Mouse (Mus musculus) brown adipose tissue, adult 24 weeks (tissue): ENCODE results near the gene Clec1a. TPM values are rescaled to one million over a fixed set of nuclear protein-coding genes. Genes with fewer than 3 reads are reported as not detected.
"Not testable (repeated sequence)": the region's sequence is repeated elsewhere in the genome, so short reads cannot be mapped to it uniquely, and the experiment has no call there.

Experiments
- H3K27ac ChIP-seq: fragments of 200-500 bp; replicated peaks from 2 replicates; pipeline ENCODE4 v1.5.1; 2012; ENCODE audit warnings: low read depth, mild to moderate bottlenecking, low read length
- H3K4me1 ChIP-seq: fragments of 200-500 bp; 2 replicates; pipeline ENCODE4 v1.6.1; 2012; ENCODE audit warnings: low read length, mixed read lengths; ENCODE audit not compliant: control insufficient read depth, insufficient read depth, insufficient read length
- H3K4me3 ChIP-seq: fragments of 200-500 bp; 2 replicates; pipeline ENCODE4 v1.5.1; 2012; ENCODE audit warnings: low read depth, mild to moderate bottlenecking, low read length, moderate library complexity; ENCODE audit not compliant: insufficient read depth
- polyA plus RNA-seq: library from polyadenylated mRNA; stranded (reverse); fragments of >200 nt; gene quantifications from 2 replicates; pipeline ENCODE4 v1.2.4, GENCODE M21; 2012; ENCODE audit not compliant: missing spikeins, insufficient read depth, insufficient read length

Gene Clec1a
- polyA plus RNA-seq, result 2.1 and 2.5 TPM in 2 replicates

DNA sequence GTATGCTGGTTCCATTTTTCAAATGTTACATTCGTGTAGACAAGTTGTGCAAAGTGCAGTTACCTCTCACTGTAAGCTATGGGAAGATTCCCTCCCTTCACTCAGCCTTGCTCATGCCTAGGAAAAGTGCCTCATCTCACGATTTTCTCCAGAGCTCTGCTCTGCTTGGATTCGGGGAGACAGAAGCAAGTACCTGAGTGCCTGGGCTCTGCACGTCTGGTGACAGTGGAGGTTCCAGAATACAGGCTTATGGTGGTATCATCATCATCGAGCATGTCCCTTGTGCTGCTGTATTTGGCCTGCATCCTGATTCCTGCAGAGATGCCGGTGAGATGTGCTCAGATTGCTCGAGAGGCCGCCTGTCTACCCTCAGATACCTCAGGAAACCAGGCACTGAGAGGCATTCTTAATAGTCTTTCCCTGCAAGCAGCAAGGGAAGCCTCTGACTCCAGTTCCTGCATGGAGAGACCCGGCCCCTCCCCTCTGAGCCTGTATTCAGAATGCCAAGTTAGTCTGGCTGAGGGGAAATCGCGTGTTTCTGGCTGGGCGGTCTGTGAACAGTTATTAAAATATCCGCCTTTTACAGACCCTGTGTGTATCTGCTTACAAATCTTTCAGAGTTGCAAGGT lies at the start of gene Clec1a:
TSS of gene Clec1a (minus strand) at position 590 of the 629 bp plus-strand sequence.
- H3K27ac ChIP-seq, result peak within 1 kb of the TSS; percentile 82
- peaks cover 6% of the 10 kb centered on the region for H3K4me1 ChIP-seq
- H3K4me3 ChIP-seq, result peak within 1 kb of the TSS; percentile 52

GRCm38 (mm10) chr6:129499516-129499915 lies 47.7 kb upstream of the Clec1a start:
- not testable (repeated sequence) for H3K27ac ChIP-seq, H3K4me3 ChIP-seq, H3K4me1 ChIP-seq

GRCm38 (mm10) chr6:129497345-129498218 lies 45.8 kb upstream of the Clec1a start:
- no peak overlapping the region for H3K27ac ChIP-seq
- H3K4me1 ChIP-seq, result no peaks in the 10 kb centered on the region
- no peak overlapping the region for H3K4me3 ChIP-seq

DNA sequence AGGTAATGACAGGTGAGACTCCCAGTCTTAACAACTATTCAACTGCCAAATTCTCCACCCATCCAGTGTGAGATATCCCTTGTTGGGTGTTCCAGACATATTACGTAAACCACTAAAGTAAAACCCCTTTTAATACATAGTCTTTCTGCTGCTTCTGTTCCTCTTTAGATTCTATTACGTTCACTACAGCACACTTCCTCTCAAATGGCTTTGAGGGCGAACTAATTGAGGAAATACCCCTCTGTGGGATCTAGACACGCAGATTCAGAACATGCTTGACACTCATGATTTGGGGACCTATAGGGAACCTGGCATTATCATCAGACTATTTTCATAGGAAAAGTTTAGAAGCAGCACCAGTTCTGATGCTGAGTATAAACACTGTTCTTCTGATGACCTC lies 43.1 kb upstream of the Clec1a start:
- Histone ChIP-seq H3K27ac (no peak overlapping the region), H3K4me1 (no peaks in the 10 kb centered on the region), H3K4me3 (no peak overlapping the region)

DNA sequence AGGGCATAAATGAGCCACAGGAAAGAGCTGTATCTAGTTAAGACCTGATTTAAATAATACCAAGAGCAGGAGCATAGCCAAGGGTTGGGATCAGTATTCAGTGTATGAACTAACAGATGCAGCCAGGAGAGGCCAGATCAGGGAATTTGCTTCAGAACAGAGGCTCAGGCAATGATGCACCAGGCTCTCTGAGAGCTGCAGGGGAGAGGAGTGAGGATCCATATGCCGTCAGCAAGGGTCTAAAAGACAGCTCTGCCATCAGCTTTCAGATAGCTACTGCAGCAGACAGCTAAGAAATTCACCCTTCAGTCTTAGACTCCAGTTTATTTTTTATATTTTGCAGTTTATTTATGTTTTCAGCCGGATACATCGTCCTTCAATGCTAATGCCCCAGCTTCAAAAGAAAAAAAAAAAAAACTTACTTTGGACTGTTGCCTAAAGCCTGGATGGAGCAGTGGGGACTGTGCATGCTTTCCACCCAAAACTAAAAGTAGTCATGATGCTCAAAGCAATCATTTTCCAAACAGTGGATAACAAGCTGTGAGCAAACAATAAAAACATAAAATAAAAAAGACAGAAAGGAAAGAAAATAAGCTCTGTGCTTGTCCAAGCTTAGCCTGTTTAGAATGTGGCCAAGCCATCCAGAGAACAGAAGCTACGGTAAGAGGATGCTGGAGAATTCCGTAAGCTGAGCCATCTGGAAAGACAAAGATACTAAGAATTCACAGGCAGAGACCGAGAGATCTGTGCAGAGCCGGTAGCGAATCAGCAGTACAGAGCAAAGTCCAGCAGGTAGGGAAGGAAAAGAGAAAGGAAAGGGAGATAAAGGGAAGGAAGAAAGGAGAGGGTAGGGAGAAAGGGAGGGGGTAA lies 28.5 kb upstream of the Clec1a start:
- H3K4me1 ChIP-seq, result no peaks in the 10 kb centered on the region
- no peak overlapping the region for H3K4me3 ChIP-seq
- no peak overlapping the region for H3K27ac ChIP-seq

GRCm38 (mm10) chr6:129476404-129477126 lies 24.8 kb upstream of the Clec1a start:
- Histone ChIP-seq H3K4me1 (no peaks in the 10 kb centered on the region), H3K27ac (no peak overlapping the region), H3K4me3 (no peak overlapping the region)

DNA sequence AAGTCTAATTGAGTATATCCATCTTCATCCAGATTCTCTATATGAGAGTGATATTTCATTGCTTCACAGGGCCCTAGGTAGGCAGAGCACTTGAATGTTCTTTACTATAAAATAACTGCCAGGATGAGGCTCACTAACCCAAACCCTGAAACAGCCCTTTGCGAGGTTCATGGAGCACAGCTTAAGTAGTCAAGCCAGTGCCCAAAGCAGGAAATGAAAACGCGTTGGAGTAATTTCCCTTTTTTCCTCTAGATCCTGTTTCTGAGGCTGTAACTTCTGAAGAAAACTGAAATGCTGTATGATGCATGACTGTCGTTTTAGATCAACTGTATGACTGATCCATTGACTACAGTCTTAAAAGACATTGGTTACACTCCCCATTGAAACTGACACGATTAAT lies 20.8 kb upstream of the Clec1a start:
- no peaks in the 10 kb centered on the region for H3K4me1 ChIP-seq
- no peak overlapping the region for H3K4me3 ChIP-seq
- H3K27ac ChIP-seq, result no peak overlapping the region

DNA sequence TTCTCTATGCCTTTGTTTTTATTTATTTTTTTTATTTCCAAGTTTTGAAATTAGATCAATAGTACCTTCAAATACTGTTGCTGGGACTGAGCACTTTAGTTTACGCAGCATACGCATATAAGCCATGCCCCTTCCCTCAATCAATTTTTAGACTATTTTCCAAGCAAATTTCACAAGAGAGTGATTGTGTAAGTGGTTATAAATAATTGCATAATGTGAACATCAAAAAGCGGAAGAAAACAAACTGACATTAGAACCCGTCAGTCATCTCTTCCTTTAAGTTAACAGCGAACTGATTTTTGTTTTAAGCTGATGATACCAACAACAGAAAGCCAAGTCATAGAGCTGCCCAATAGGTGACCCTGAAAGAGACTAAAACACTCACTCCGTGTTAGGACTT lies 19.6 kb upstream of the Clec1a start:
- Histone ChIP-seq H3K27ac (no peak overlapping the region), H3K4me3 (no peak overlapping the region), H3K4me1 (no peaks in the 10 kb centered on the region)

GRCm38 (mm10) chr6:129449743-129450142 lies 2.1 kb downstream of the Clec1a start:
- peak overlapping the region; percentile 91 for H3K27ac ChIP-seq
- H3K4me1 ChIP-seq, result peaks cover 6% of the 10 kb centered on the region
- peak overlapping the region; percentile 56 for H3K4me3 ChIP-seq

DNA sequence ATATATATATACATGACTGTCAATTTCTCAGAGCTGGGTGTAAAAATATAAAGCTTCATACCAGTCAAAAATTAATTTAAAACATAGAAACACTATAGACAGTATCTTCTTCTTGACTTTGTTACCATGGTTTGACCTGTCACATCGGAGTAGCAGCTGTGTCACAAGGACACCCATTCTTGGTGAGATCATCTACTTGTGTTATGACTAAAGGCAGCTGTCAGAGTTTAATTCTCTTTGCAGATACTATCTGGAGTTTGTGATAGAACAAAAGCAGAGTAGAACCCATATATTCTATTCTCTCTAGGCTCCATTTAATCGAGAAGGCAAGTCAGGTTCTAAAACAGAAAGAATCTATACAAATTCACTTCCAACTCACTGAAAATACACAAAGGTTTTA lies 13.8 kb downstream of the Clec1a start:
- H3K4me3 ChIP-seq, result no peak overlapping the region
- H3K27ac ChIP-seq, result no peak overlapping the region
- H3K4me1 ChIP-seq, result peaks cover 4% of the 10 kb centered on the region; the same call in 1 of the 2 replicates

- H3K27ac ChIP-seq, result no peak overlapping the region
- no peak overlapping the region for H3K4me3 ChIP-seq
- peaks cover 2% of the 10 kb centered on the region; the same call in 1 of the 2 replicates for H3K4me1 ChIP-seq
These were observed 15.8 kb downstream of the Clec1a start for GRCm38 (mm10) chr6:129436025-129436424.

DNA sequence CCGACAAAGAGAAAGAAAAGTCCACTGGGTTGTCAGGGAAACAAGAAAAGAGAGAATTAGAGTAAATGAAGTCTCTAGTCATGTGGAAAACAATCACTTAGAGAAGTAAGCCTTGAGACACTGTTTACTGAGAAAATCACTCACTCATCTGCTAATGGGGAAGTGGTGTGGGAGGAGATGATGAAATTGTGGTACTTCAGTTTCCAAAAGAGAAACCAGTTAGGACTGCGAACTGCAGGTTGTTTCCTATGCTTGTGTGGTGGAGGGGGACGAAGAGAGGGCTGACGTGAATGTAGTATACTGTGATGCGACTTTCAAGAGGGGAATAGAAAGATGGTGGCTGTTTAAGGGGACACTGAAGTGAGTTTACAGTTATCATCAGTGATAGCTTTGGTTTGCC lies 17.6 kb downstream of the Clec1a start:
- H3K4me3 ChIP-seq, result no peak overlapping the region
- 0 out of 2 replicates have a peak, but pooled peaks cover 2% of the 10 kb centered on the region for H3K4me1 ChIP-seq
- no peak overlapping the region for H3K27ac ChIP-seq

DNA sequence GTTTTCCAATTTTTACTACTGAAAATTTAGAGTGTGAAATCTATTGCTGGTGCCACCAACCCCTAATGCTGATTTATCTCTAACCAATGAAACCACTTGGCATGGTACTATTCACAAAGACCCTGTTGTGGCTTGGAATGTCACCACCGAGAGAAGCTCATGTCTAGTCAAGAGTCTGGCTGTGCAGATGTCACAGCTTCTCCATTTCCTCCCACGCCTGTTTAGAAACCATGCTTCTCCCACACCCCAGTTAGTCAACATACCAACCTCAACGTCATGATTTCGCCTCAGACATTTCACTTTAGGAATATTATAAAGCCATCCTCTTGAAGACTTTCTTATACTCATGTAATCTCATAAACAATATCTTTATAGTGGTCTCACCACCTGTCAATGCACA lies 24.5 kb downstream of the Clec1a start:
- Histone ChIP-seq H3K4me3 (no peak overlapping the region), H3K4me1 (peaks cover 16% of the 10 kb centered on the region), H3K27ac (peak overlapping the region; percentile 51; the same call in 1 of the 2 replicates)

DNA sequence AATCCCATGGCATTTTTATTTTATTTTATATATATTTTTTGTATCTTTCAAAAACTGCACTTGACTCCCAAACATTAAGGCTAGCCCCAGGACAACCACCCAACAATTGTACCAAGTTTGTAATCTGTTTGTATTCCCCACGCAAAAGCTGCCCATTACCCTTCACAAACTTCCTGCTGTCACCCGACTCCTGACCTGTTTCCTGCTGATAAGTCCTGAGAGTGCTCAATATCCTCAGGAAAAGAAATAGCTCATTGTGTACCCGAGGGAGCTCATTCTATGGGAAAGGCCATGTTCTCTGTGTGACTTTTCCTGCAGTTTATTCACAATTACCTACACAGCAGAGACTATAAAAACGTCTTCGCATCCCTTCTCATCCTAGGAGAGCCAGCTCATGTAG lies 26.0 kb downstream of the Clec1a start:
- Histone ChIP-seq H3K4me3 (no peak overlapping the region), H3K27ac (peak overlapping the region; percentile 98; the same call in 1 of the 2 replicates), H3K4me1 (peaks cover 16% of the 10 kb centered on the region)
